Mouse (Mus musculus) kidney, embryonic 14.5 days (tissue): ENCODE results near the gene Fcrl1. TPM values are rescaled to one million over a fixed set of nuclear protein-coding genes. Genes with fewer than 3 reads are reported as not detected.
"Not testable (repeated sequence)": the region's sequence is repeated elsewhere in the genome, so short reads cannot be mapped to it uniquely, and the experiment has no call there.

ENCODE experiments used
- ATAC-seq: fragments of 200-750 bp; cut with Nextera tagmentation; 2 replicates; pipeline ENCODE4 v1.8.0; 2017; ENCODE audit warnings: moderate number of reproducible peaks, mild to moderate bottlenecking, moderate TSS enrichment, moderate library complexity; ENCODE audit not compliant: low FRiP score, low TSS enrichment
- H3K27ac ChIP-seq: fragments of 300-500 bp; sonication (generic); 2 replicates; pipeline ENCODE4 v1.5.1; 2014; ENCODE audit warnings: low read depth, mild to moderate bottlenecking, low read length, moderate library complexity, mixed read lengths
- H3K27me3 ChIP-seq: fragments of 300-500 bp; sonication (generic); 2 replicates; pipeline ENCODE4 v1.6.1; 2014; ENCODE audit warnings: mild to moderate bottlenecking, low read length; ENCODE audit not compliant: control insufficient read depth, insufficient read depth
- H3K36me3 ChIP-seq: fragments of 300-500 bp; sonication (generic); 2 replicates; pipeline ENCODE4 v1.6.1; 2014; ENCODE audit warnings: low read length, mixed read lengths; ENCODE audit not compliant: control insufficient read depth, insufficient read depth
- H3K4me1 ChIP-seq: fragments of 300-500 bp; sonication (generic); 2 replicates; pipeline ENCODE4 v1.6.1; 2014; ENCODE audit warnings: low read length, mixed read lengths; ENCODE audit not compliant: control insufficient read depth, insufficient read depth
- H3K4me2 ChIP-seq: fragments of 300-500 bp; sonication (generic); replicated peaks from 2 replicates; pipeline ENCODE4 v1.6.1; 2014; ENCODE audit warnings: low read depth, mild to moderate bottlenecking, low read length
- H3K4me3 ChIP-seq: fragments of 300-500 bp; sonication (generic); 2 replicates; pipeline ENCODE4 v1.5.1; 2014; ENCODE audit warnings: mild to moderate bottlenecking, low read length
- H3K9ac ChIP-seq: fragments of 300-500 bp; sonication (generic); 2 replicates; pipeline ENCODE4 v1.6.1; 2014; ENCODE audit warnings: low read depth, mild to moderate bottlenecking, low read length, moderate library complexity
- H3K9me3 ChIP-seq: fragments of 300-500 bp; sonication (generic); 2 replicates; pipeline ENCODE4 v1.6.1; 2016; ENCODE audit warnings: low read length; ENCODE audit not compliant: control insufficient read depth
- WGBS: fragments of 180-500 bp; shearing (Covaris S2); extraction: QIAGEN DNeasy Blood & Tissue Kit; methylation state at CpG from one replicate; pipeline ENCODE4 v1.1.7; 2014; 5-methylcytosine and 5-hydroxymethylcytosine counted together
- polyA plus RNA-seq: library from polyadenylated mRNA; unstranded; fragments of >200 nt; fragmentation: Nextera tagmentation; extraction: Ambion mirVana; gene quantifications from 2 replicates; pipeline ENCODE4 v1.2.1, GENCODE M21; 2014

The Fcrl1 gene
- polyA plus RNA-seq, 1 experiment from 2014 or later: 0.54 TPM

DNA sequence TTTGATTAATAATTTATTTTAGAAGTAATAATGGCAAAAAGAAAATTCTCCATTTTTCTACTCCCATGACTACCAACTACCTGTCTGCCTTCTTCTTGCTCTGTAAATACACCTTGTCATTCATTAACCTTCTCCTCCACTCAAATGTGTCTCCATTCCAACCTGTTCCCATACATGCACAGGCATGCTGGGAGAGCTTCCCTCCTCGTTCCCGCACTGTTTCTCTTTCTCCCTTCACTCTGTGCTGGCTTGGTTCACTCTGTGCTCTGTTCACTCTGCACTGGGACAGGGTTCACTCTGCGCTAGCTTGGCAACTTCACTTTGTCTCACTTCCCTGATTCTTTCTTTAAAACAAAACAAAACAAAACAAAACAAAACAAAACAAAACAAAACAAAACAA, 1.0 kb downstream of the Fcrl1 start:
- H3K27ac ChIP-seq: no peak overlapping the region
- H3K4me2 ChIP-seq: no peak overlapping the region
- WGBS: 66% methylated on average over 3 of the region's 3 CpGs
- no peak overlapping the region for H3K9ac ChIP-seq
- no peaks in the 10 kb centered on the region for H3K27me3 ChIP-seq
- H3K4me1 ChIP-seq: no peaks in the 10 kb centered on the region
- no peaks in the 10 kb centered on the region for H3K9me3 ChIP-seq
- no peaks in the 10 kb centered on the region for H3K36me3 ChIP-seq
- no peak overlapping the region for H3K4me3 ChIP-seq
- ATAC-seq: no peak

- no peak for ATAC-seq
- H3K9ac ChIP-seq: no peak overlapping the region
- H3K27me3 ChIP-seq: no peaks in the 10 kb centered on the region
- no peak overlapping the region for H3K27ac ChIP-seq
- H3K4me1 ChIP-seq: no peaks in the 10 kb centered on the region
- no peak overlapping the region for H3K4me2 ChIP-seq
- H3K4me3 ChIP-seq: no peak overlapping the region
- H3K9me3 ChIP-seq: no peaks in the 10 kb centered on the region
- no peaks in the 10 kb centered on the region for H3K36me3 ChIP-seq
- 60% methylated on average over 6 of the region's 6 CpGs for WGBS
These were observed 1.5 kb downstream of the Fcrl1 start for GRCm38 (mm10) chr3:87377719-87378118.

- H3K4me1 ChIP-seq, H3K4me3 ChIP-seq, H3K36me3 ChIP-seq, H3K9me3 ChIP-seq, H3K27ac ChIP-seq, H3K4me2 ChIP-seq, H3K9ac ChIP-seq, H3K27me3 ChIP-seq, ATAC-seq: not testable (repeated sequence)
- 89% methylated on average over 2 of the region's 2 CpGs for WGBS
These were observed 3.6 kb downstream of the Fcrl1 start for GRCm38 (mm10) chr3:87379641-87380315.

DNA sequence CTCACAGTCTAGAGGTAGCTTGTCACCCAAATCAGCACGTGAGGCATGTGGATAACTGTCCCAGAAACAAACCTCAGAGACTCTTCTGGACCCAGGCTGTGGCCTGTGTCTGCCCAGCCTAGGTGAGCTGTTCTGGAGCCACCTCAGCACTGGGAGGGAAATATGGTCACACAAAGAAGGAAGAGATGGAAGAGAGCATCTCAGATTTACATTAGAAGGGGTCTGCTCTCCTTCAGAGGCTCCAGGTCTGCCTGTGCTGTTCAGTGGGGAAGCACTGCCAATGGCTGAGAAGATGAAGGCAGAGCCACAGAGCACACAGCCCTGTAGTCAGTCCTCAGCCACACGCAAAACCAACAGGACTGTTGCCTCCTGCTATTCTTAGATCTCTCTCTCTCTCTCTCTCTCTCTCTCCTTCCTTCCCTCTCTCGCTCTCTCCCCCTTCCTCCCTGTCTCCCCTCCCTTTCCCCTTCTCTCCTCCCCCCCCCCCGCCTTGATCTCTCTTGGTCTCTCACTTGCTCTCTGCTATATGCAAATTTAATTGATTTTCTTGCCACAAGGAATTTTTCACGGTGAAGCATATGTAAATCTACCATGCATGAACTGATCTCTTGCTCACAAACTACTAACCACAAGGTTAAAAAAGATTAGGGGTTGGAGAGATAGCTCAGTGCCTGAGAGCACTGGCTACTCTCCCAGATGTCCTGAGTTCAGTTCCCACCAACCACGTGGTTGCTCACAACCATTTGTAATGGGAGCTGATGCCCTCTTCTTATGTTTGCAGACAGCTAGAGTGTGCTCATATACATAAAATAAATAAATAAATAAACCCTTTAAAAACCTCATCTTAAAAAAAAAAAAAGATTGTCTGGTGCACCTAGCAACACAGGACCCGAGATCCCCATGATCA, 5.9 kb downstream of the Fcrl1 start:
- no peaks in the 10 kb centered on the region for H3K36me3 ChIP-seq
- ATAC-seq: no peak
- H3K4me2 ChIP-seq: no peak overlapping the region
- no peaks in the 10 kb centered on the region for H3K9me3 ChIP-seq
- H3K27me3 ChIP-seq: no peaks in the 10 kb centered on the region
- no peak overlapping the region for H3K27ac ChIP-seq
- no peak overlapping the region for H3K4me3 ChIP-seq
- H3K4me1 ChIP-seq: no peaks in the 10 kb centered on the region
- 67% methylated on average over 7 of the region's 7 CpGs for WGBS
- no peak overlapping the region for H3K9ac ChIP-seq

DNA sequence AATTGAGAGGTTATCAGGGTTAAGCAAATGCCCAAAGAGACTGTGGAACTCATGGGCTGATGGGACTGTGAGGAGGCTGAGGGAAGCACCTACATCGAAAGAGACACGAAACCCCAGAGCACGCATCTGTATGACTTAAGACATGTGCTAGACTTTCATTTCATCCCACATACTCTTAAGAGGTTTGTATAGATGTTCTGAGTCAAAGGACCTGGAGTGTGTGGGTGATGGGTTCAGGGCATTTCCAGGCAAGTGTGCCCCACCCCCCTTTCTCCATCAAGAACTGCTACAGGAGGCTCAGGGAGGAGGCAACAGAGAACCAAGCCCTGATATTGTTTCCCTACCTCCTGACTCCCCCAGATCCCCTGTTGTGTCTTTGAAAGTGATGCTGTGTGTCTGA, 7.1 kb downstream of the Fcrl1 start:
- Histone ChIP-seq H3K4me3 (no peak overlapping the region), H3K27me3 (no peaks in the 10 kb centered on the region), H3K9me3 (no peaks in the 10 kb centered on the region), H3K9ac (no peak overlapping the region), H3K36me3 (no peaks in the 10 kb centered on the region), H3K27ac (no peak overlapping the region), H3K4me2 (no peak overlapping the region), H3K4me1 (no peaks in the 10 kb centered on the region)
- 93% methylated on average over 3 of the region's 3 CpGs for WGBS
- ATAC-seq: no peak

DNA sequence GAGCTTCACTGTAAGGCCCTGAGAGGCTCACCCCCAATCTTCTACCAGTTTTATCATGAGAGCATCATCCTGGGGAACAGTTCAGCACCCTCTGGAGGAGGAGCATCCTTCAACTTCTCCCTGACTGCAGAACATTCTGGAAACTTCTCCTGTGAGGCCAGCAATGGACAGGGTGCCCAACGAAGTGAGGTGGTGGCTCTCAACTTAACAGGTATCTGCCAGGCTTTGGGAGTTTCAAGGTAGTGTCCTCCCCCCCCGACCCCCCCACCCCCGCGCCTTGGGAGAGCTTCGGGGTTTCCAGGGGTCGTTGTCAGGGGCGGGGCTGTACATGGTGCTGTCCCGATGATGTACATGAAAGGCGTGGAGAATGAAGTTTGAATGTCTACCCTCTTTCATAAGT, 8.9 kb downstream of the Fcrl1 start:
- no peaks in the 10 kb centered on the region for H3K36me3 ChIP-seq
- 85% methylated on average over 9 of the region's 9 CpGs for WGBS
- no peak for ATAC-seq

DNA sequence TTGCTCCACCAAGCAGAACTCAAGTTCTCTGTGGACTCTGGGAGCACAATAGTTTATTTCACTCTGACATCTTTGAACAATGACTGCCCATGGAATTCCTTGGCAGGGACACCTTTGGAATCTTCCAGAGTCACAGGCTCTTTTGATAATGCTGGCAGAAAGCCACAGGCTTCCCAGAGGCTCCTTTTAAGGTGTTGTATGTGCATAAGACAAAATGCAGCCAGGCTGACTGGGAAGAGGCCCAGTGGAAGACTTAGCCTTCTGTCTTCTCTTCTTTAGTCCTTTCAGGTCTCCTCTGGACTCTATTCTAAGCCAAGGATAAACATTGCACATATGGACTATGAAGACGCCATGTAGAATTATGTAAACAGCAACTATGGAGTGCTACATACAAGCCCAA, 14.7 kb downstream of the Fcrl1 start:
- 93% methylated on average over 1 of the region's 1 CpGs for WGBS
- no peak overlapping the region for H3K27ac ChIP-seq
- H3K4me1 ChIP-seq: no peaks in the 10 kb centered on the region
- no peak for ATAC-seq
- H3K27me3 ChIP-seq: no peaks in the 10 kb centered on the region
- no peak overlapping the region for H3K9ac ChIP-seq
- H3K9me3 ChIP-seq: no peaks in the 10 kb centered on the region
- no peaks in the 10 kb centered on the region for H3K36me3 ChIP-seq
- no peak overlapping the region for H3K4me2 ChIP-seq
- no peak overlapping the region for H3K4me3 ChIP-seq

More for the DNA sequence above, 8.9 kb downstream of the Fcrl1 start:
- H3K9me3 ChIP-seq: no peaks in the 10 kb centered on the region
- no peak overlapping the region for H3K4me2 ChIP-seq
- H3K27ac ChIP-seq: no peak overlapping the region
- H3K4me1 ChIP-seq: no peaks in the 10 kb centered on the region
- no peaks in the 10 kb centered on the region for H3K27me3 ChIP-seq
- H3K4me3 ChIP-seq: no peak overlapping the region
- H3K9ac ChIP-seq: no peak overlapping the region

- ATAC-seq: no peak
- 67% methylated on average over 4 of the region's 4 CpGs for WGBS
- H3K4me2 ChIP-seq: no peak overlapping the region
- no peak overlapping the region for H3K27ac ChIP-seq
- no peak overlapping the region for H3K9ac ChIP-seq
- H3K36me3 ChIP-seq: no peaks in the 10 kb centered on the region
- H3K27me3 ChIP-seq: no peaks in the 10 kb centered on the region
- no peak overlapping the region for H3K4me3 ChIP-seq
- H3K4me1 ChIP-seq: no peaks in the 10 kb centered on the region
- no peaks in the 10 kb centered on the region for H3K9me3 ChIP-seq
These were observed 22.6 kb downstream of the Fcrl1 start for GRCm38 (mm10) chr3:87398809-87399208.

DNA sequence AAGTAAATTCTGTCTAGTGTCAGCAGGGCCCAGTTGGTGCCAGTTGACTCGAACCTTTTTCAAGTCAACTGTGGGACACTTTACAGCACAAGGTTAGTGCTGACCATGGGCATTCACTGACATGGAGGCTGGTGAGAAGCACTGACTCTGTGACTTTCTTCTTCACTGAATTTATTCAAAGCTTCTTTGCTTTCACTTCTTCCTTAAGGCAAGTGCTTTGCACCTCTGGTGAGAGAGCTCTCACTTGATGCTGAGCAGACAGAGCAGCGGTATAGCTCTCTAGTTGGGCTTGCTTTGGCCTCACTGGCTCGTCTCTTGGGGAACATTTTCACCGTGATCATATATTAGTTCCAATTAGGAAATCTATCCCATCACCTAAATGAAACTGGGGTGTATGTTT, 23.7 kb downstream of the Fcrl1 start:
- Histone ChIP-seq H3K4me3 (no peak overlapping the region), H3K9me3 (no peaks in the 10 kb centered on the region), H3K36me3 (no peaks in the 10 kb centered on the region), H3K27ac (no peak overlapping the region), H3K9ac (no peak overlapping the region), H3K4me2 (no peak overlapping the region), H3K27me3 (no peaks in the 10 kb centered on the region), H3K4me1 (no peaks in the 10 kb centered on the region)
- ATAC-seq: no peak
- WGBS: 84% methylated on average over 4 of the region's 4 CpGs
